Mouse (Mus musculus): Measurements from ENCODE around the gene Pik3ap1.
"Not testable (repeated sequence)": the region's sequence is repeated elsewhere in the genome, so short reads cannot be mapped to it uniquely, and the experiment has no call there.

The Pik3ap1 gene

DNA sequence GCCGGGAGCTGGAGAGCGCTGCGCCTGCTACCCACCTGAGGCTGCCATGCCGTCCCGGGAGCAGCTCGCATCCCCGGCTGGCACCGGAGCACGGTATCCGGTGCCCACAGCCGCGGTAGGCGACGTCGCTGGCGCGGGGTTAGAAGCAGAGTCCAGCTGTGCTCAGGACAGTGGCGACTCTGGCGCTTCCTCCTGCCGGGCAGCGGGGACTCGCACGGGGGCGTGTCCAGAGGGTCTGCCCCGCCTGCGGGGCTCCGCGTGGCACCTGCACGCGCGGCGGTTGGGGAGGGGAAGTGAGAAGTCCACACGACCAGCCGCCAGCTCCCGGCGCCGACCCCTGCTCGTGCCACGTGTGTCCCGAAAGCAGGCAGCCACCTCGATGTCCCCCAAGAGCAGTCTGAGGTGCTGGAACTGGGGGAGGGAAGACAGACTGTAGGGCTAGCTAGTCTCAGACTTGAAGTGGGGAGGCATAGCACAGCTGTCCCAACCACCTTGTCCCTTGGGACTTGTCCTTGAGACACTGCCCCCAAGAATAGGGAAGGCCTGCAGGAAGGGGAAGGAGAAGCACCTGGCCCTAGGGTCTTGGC is at the start of gene Pik3ap1:
TSS of gene Pik3ap1 (minus strand) at position 181 of the 587 bp plus-strand sequence.
- DNase-seq (ENCODE audit: low spot score), result no peak

DNA sequence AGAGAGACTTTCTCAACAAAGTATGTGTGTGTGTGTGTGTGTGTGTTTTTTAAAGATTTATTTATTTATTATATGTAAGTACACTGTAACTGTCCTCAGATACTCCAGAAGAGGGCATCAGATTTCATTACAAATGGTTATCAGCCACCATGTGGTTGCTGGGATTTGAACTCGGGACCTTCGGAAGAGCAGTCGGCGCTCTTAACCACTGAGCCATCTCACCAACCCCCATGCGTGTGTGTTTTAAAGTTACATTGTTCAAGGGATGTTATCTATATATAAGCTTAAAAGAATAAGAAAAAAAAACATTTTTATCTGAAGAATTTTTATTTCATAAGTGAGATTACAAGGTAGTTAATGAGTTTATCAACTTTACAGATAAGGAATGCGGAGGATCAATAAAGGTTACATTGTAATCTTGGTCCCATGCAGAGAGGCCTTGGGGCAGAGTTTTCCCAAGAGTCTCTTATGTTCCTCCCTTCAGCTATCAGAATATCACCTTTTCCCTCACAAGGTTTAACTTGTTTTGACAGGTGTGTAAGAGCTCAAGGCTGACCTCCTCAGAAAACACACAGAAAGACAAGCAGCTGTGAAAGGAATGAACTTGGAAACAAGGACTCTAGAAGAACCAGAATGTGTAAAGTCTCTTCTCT is 46.7 kb upstream of the Pik3ap1 start:
- not testable (repeated sequence) for DNase-seq (ENCODE audit: low spot score)

DNA sequence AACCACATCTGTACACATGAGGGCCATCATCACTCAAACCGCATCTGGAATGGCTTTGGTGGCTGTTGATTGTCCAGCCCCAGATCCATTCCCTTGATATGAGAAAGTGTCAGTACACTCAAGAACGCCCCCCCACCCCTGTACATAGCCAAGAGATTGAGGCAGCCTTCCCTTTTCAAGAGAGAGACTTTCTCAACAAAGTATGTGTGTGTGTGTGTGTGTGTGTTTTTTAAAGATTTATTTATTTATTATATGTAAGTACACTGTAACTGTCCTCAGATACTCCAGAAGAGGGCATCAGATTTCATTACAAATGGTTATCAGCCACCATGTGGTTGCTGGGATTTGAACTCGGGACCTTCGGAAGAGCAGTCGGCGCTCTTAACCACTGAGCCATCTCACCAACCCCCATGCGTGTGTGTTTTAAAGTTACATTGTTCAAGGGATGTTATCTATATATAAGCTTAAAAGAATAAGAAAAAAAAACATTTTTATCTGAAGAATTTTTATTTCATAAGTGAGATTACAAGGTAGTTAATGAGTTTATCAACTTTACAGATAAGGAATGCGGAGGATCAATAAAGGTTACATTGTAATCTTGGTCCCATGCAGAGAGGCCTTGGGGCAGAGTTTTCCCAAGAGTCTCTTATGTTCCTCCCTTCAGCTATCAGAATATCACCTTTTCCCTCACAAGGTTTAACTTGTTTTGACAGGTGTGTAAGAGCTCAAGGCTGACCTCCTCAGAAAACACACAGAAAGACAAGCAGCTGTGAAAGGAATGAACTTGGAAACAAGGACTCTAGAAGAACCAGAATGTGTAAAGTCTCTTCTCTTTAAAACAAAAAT is 41.2 kb upstream of the Pik3ap1 start:
- not testable (repeated sequence) for DNase-seq (ENCODE audit: low spot score)

DNA sequence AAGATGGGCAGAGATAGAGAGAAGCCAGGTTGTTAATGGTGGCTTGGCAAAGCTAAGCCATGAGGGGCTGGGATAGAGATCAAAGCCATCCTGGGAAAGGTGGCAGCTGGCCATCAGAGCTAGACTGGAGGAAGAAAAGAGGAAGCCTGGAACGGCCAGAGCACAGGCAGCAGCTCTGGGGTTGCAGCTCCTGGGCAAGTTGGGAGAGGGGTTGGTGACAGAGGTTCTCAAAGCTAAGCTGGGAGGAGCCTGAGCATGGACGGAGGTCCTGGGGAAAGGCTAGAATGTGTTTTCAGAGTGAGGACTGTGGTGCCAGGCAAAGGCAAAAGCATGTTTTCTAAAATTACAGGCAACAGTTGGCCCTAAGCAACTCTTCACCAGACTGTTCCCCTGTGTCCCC is 36.4 kb upstream of the Pik3ap1 start:
- DNase-seq (ENCODE audit: low spot score), result no peak

DNA sequence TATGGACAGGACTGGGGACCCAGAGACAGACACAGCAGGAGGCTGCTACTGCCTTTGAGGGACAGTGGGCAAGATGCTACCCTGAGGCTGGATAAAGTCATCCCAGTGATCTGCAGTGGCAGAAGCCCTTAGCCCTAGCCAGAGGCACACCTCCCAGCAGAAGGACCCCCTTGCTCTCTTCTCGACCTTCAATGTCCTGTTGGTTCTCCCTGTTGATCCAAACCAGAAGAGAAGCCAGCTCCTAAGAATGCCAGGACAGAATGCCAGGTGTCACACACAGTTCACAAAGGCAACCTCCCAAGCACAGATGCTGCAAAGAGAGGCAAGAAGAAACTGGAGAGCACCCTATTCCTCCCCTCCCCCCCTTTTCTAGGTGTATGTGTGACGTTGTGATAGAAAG is 33.9 kb upstream of the Pik3ap1 start:
- DNase-seq (ENCODE audit: low spot score), result no peak

DNA sequence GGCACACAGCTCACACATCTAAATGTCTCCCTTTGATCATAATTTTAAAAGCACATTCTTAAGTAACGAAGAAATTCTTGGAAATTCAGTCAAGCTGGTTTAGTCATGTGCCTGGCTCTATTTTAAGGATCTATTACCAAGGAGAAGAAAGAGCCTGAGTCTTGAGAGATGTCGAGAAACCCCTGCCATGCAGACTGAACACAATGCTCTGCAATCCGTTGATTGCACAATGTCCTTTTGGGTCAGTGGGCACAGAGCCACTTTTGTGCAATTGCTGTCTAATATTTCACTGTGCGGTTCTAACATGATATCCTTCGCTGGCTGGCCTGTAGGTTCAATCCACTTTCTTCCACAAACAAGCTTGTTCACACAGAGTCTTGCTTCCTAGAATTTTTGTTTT is 33.1 kb upstream of the Pik3ap1 start:
- DNase-seq (ENCODE audit: low spot score), result no peak

DNA sequence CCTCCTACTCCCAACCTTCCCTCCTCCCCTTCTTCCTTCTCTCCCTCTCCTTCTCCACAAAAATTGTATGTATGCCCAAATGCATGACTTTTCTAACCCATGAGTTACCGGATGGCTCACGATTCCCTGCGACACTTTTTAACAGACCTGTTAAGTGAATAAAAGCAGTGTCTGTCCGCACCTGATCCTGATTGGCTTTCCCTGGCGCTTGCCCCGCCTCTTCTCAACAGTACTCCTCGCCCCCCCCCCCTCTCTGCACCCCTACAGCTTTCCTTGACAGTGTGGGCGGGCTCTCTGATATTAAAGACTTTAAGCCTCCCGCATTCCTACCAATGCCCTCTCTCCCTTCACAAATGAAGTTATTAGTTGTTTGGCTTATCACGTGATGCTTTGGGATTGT is 31.3 kb upstream of the Pik3ap1 start:
- no peak for DNase-seq (ENCODE audit: low spot score)

DNA sequence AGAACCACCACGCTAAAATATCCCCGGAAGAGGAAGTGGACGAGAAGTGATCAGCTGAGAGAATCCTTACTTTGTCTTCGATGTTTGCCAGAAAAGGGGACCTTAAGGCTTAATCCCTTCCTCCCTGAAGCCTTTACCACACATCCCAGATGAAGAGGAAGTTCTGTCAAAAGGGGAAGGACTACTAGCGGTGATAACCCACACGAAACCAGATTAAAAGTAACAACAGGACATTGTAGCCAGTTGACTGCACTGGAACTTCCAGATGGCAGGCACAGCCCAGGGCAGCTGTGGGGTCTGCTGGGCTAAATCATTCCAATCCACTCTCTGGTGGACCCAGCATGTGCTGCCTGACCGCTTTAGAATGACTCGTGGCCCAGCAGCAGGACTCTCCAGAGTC is 17.7 kb upstream of the Pik3ap1 start:
- no peak for DNase-seq (ENCODE audit: low spot score)

DNA sequence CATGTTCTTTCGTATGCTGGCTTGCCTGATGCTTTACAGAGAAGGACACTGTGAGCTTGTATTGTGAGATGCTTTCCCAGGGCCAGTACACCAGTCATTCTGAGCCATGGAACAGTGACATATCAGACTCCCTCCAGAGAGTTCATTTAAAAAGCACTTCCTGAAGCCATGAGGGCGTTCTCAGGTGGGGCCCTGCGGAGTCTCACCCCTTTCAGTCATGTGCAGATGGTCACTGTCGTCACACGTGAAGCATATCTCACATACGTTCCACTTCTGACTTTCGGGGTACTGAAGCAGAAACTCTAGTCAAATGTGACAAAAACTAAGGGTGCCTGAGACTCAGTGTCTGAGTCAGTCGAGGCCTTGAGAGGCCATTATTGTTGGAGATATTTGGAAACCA is 6.0 kb upstream of the Pik3ap1 start:
- no peak for DNase-seq (ENCODE audit: low spot score)

DNA sequence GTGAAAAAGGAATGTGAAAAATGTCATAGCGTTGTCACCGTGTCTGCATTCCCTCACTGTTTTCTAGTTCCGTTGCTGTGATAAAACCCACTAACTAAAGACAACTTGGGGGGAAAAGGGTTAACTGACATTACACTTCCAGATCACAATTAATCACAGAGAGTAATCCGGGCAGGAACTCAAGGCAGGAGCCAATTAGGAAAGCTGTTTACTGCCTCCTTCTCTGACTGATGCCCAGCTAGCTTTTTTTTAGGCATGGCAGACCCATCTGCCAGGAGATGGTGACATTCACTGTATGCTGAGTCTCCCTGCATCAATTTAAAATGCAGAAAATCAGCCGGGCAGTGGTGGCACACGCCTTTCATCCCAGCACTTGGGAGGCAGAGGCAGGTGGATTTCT is 4.4 kb upstream of the Pik3ap1 start:
- DNase-seq (ENCODE audit: low spot score), result no peak

DNA sequence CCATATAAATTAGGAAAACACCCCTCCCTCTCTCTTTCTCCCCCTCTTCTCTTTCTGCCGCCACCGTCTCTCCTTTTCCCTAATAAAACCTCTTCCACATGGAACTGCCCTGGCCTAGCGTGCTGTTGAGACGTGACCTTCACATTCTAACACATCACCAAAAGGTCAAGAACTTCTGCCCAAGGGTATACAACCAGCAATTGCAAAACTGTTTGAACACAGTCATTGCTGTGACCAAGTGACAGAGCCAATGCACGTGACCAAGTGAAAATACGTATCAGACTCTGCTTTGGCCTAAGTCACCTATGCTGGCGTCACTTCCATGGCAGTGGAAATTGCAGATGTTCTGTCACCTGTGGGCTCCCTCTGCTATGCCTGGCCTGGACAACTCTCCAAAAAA is 3.3 kb upstream of the Pik3ap1 start:
- DNase-seq (ENCODE audit: low spot score), result no peak

DNA sequence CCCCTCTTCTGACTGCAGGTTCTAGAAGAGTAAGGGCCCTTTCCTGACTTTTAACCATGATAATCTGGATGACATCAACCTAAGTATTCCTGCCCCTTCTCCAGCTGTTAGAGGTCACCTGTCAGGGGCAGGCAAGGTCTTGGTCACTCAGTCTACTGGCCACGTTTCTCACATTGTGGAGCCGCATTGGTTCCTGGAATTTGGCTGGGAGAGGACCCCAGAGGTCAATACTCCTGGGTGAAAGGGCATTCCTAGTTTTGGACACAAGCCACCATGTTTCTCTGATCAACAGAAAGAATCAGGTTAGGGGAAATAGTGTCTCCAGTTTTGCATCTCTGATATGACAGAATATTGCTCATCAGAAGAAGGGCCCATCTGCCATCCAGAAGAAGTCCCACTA is 2.4 kb upstream of the Pik3ap1 start:
- no peak for DNase-seq (ENCODE audit: low spot score)

DNA sequence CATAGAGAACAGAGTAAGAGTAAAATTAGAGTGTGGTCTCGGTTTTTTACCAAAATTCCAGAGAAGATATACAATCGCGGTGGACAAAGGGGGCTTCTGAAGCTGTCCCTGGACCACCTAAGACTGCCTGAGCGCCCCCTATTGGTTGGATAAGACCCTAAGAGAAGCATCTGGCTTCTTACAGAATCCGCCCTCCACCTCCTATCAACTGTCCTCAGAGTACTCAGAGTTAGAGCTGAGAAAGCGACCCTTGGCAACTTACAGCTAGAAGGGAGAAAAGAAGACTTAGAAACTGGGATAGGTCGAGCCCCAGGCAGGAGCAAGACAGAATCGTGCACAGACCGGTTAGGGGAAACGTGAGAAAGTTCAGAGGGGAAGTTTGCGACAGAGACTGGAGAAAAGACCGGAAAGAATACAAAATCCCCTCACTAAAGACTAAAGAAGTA is 473 bp downstream of the Pik3ap1 start:
- DNase-seq (ENCODE audit: low spot score), result no peak

DNA sequence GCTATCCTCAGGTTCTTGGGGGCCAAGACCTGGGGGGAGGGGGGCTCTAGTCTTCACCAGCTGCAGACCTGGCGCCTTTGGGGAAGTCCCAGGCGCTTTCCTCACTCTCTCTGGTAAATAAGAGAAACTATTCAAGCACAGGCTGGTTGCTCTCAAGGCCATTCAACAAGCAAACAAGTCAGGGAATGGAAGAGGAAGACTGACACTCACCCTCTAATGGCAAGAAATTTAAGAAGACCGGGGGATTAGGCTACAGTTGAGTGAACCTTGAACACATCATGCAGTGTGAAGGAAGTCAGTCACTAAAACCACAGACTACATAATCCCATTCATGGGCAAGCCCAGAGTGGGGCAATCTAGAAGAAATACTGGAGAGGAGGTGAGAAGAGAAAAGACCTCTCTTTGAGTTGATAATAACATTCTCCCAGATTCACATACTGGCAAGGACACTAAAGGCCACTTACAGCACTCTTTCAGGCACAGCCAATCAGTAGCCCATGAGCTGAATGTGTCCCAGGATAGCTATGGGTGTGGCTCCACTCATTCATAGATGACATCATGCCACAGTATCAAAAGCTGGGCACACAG is 2.4 kb downstream of the Pik3ap1 start:
- no peak for DNase-seq (ENCODE audit: low spot score)

DNA sequence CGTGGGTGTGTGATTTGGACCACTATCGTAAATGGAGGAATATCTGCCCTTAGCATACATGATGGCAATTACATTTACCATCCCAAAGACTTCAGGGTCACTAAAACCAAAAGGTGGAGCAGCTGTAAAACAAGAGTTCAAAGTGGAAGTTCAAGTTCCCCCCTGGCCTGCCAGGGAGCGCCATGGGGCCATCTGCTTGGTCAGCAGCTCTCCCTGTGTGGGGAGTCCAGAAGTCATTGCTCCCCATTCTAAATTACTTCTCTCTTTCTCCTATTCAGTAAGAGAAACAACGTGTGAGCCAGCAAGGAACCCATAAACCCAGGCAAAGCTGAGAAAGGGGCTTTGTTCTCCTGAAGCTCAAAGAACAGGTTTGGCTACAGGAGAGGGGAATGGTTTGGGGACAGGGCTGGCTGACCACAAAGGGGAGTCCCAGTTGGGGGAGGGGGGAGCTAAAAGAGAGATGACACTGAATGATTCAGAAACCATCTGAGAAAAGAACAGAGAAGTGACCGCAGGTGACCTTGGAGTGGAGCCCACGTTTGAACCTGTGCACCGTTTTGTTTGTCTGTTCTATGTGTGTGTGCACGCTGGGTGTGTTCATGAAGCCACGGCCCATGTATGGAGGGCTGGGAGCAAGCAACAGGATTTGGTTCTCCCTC is 3.2 kb downstream of the Pik3ap1 start:
- no peak for DNase-seq (ENCODE audit: low spot score)

DNA sequence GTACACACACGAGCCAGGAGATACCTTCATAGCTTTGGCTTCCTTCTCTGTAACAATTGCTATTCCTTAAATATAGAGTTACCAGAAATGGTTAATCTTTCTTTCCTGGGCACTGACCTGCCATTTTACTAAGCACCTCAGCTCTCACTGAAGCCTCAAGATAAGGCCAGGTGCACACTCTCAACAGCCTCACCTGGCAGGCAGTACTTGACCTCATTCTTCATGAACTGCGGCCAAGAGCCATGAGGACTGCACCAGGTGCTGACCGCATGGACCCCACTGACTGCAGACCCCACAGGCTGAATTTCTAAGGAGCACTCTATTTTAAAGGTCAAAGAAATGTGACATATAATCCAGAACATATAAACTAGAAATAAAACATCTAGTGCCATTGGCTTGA is 5.7 kb downstream of the Pik3ap1 start:
- DNase-seq (ENCODE audit: low spot score), result no peak

DNA sequence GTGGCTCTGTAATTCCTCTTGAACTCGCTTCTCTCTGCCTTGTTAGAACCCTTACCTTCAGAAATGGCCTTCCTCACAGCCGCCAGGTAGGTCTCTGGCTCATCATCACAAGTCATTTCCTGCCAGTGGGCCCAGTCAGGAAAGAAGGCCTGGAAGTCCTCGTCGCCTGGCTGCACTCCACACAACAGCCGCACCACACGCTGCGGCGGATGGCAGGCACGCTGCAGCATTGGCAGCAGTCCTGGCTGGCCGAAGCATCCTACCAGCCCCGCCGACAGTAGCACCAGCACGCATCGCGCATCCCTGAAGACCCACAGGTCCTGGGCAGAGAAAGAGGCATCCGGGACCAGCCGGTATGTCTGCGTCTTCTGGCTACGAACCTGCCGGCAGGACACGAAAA is 9.1 kb downstream of the Pik3ap1 start:
- no peak for DNase-seq (ENCODE audit: low spot score)

DNA sequence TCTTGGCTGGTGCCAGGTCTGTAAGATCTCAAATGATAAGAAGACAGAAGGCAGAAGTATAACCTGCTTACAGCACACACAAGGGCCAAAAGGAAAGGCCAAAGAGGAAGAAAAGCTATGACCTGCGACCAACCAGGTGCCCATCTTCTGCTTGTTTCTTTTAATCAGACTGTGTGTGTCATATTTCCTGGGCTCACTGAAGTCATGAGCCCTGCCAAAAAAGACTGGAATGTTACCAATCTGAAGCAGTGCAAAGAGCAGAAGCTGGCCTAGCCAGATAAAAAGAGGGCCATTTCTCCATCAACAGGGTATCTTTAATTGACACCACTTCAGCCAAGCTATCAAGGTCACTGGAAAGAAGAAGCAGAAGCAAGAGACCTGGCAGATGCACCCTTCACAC is 9.8 kb downstream of the Pik3ap1 start:
- DNase-seq (ENCODE audit: low spot score), result no peak

DNA sequence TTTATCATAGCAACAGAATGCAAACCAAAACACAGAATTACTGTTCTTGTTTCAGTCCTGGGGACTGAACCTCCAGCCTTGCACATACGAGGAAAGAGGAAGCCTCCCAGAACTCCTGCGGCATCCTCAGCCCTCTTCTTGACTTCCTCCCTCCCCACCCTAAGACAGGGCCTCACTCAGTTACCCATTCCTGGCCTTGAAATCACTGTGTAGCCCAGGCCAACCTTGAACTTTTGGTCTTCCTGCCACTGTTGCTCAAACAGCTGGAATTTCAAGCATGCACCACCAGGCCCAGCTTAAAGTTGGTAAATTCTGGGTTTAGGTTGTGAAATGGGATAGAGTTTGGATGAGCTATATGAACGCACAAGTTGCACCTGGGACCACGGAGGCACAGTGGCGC is 10.2 kb downstream of the Pik3ap1 start:
- DNase-seq (ENCODE audit: low spot score), result no peak

DNA sequence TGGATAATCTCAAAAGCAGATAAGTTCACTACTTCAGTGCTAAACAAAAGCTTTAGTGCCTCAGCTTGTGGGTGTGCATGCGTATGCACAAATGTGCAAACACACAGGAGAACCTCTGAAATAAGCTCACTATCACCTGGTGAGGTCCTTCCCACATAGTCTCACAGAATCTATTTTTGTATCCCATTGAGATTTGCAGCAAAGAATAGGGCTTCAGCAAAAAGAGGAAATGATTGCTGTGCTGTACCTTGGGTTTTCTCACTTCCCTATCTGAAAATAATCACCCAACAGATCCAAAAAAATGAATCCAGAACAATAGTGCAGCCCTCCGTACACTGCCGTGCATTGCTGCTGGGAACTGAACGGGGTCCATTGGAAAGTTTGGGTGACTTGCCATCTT is 12.6 kb downstream of the Pik3ap1 start:
- DNase-seq (ENCODE audit: low spot score), result no peak

DNA sequence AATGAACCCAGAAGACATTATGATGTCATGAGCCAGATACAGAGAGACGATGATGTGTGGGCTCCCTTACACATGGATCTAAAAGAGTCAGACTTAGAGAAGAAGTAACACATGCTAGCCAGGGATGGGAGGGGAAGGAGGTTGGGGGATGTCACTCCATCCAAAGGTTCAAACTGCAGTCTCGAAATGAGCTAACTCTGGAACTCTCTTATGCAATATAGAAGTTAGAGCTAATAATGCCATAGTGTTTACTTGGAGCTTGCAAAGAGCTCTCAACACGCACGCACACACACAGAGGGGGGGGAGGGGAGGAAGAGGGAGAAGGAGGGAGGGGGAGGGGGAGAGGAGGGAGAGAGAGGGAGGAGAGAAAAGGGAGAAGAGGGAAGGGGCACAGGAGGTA is 13.5 kb downstream of the Pik3ap1 start:
- DNase-seq (ENCODE audit: low spot score), result no peak

Data from MN1 (cell line).